Mouse (Mus musculus): ENCODE data around the gene AU022252.

DNA sequence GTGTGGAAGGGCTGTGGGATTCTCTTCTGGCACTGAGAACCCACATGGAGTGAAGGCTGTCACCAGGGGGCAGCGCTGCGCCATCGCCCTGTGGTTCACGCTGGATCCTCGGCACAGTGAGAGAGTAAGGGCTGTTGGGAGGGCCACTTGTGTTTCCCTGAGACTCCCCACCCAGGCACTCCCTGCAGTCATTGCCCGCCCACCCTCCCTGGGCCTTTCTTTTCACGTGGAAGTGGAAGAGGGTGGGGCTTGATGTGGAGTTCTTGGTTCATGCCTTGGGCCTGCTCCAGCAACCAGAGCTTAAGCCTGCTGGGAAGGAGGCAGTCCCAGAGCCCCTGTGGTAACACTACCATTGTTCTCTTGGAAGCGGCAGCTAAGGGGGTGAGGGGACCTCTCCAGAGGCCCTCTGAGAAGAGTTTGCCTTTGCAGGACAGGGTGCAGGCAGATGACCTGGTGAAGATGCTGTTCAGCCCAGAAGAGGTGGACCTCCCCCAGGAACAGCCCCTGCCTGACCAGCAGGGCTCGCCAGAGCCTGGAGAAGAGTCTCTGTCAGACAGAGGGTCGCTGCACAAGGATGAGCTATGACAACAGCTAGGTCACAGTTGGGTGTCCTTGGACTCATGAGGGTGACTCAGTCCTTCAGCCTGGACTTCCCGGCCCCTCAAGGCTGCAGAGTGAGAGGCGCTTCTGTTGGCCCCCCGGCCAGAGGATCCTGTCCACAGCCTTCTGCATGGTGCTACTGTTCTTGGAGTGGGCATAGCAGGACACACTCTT is 15.1 kb upstream of the AU022252 start:
- TF ChIP-seq CTCF (IDR thresholded peaks at IDR 0.05; ENCODE audit: borderline replicate concordance, insufficient read depth, low read depth, low read length) (peak; percentile 64), POLR2A (IDR thresholded peaks at IDR 0.05; ENCODE audit: borderline replicate concordance, insufficient read depth, low read length) (no peak)
